Mouse (Mus musculus) embryonic fibroblast, embryonic 13.5 days (primary cell): ENCODE results near the gene Tank. TPM values are rescaled to one million over a fixed set of nuclear protein-coding genes. Genes with fewer than 3 reads are reported as not detected.
A peak's percentile ranks its signal among the peaks of the same experiment; 100 is the strongest.

Experiments used
- H3K27ac ChIP-seq: 2 replicates; pipeline ENCODE4 v1.5.1; 2012; ENCODE audit warnings: low read length, control low read depth, inconsistent platforms; ENCODE audit not compliant: insufficient read depth
- H3K4me1 ChIP-seq: 2 replicates; pipeline ENCODE4 v1.6.1; 2011; ENCODE audit warnings: low read length; ENCODE audit not compliant: control insufficient read depth, insufficient read depth
- H3K4me3 ChIP-seq: 2 replicates; pipeline ENCODE4 v1.5.1; 2011; ENCODE audit warnings: mild to moderate bottlenecking, control low read depth, low read length; ENCODE audit not compliant: insufficient read depth
- CTCF ChIP-seq: IDR thresholded peaks from 2 replicates; pipeline ENCODE4 v1.5.1; 2011; ENCODE audit warnings: mild to moderate bottlenecking, control low read depth, low read length, moderate library complexity, borderline replicate concordance; ENCODE audit not compliant: insufficient read depth
- POLR2A ChIP-seq: IDR thresholded peaks from 2 replicates; pipeline ENCODE4 v1.6.1; 2011; ENCODE audit warnings: low read depth, mild to moderate bottlenecking, control low read depth, low read length, moderate library complexity
- polyA plus RNA-seq: library from polyadenylated mRNA; stranded (reverse); fragments of >200 nt; gene quantifications from 2 replicates; pipeline ENCODE4 v1.2.4, GENCODE M21; 2011; ENCODE audit warnings: low read depth; ENCODE audit not compliant: missing spikeins, insufficient read length

The Tank gene
- polyA plus RNA-seq, result 54.7 and 55.5 TPM in 2 replicates

- H3K4me1 ChIP-seq, result peaks cover 7% of the 10 kb centered on the region
- TF ChIP-seq POLR2A (no peak; the same call in 1 of the 2 replicates), CTCF (no peak)
- H3K27ac ChIP-seq, result peak within 1 kb of the TSS; percentile 62; the same call in 1 of the 2 replicates
- 0 out of 2 replicates have a peak within 1 kb of the TSS, but pooled peaks have one; percentile 20 for H3K4me3 ChIP-seq
Observed at GRCm38 (mm10) chr2:61578433-61578832, at the start of gene Tank. Gene Tank, plus strand, starts transcription at chr2:61578585.

DNA sequence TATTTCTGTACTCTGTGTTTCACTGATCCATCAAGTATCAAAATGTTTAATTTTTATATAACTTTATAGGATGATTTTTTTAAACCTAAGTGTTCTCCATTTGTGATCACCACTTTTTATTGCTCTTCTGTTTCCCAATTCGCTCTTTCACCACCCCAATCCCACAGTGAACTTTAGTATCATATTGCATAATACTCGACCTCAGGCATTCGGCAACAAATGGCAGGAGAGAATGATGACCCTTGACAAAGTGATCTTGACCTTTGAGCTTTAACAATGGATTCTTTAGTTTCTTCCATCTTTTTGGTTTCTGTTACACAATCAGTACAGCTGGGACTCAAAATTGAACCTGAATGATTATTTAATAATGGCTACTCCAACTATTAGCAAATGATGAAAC is 46.1 kb upstream of the Tank start:
- H3K4me3 ChIP-seq, result no peak overlapping the region
- H3K27ac ChIP-seq, result peak overlapping the region; percentile 81; the same call in 1 of the 2 replicates
- peaks cover 3% of the 10 kb centered on the region; the same call in 1 of the 2 replicates for H3K4me1 ChIP-seq
- no peak for TF ChIP-seq CTCF
- no peak for TF ChIP-seq POLR2A

- TF ChIP-seq POLR2A, result no peak
- no peak for TF ChIP-seq CTCF
- Histone ChIP-seq H3K27ac (peak overlapping the region; percentile 81), H3K4me3 (no peak overlapping the region), H3K4me1 (peaks cover 3% of the 10 kb centered on the region; the same call in 1 of the 2 replicates)
Observed at GRCm38 (mm10) chr2:61533131-61533530, 45.3 kb upstream of the Tank start.

- H3K27ac ChIP-seq, result no peak overlapping the region
- TF ChIP-seq POLR2A (no peak), CTCF (no peak)
Observed at GRCm38 (mm10) chr2:61536901-61537300, 41.5 kb upstream of the Tank start.

DNA sequence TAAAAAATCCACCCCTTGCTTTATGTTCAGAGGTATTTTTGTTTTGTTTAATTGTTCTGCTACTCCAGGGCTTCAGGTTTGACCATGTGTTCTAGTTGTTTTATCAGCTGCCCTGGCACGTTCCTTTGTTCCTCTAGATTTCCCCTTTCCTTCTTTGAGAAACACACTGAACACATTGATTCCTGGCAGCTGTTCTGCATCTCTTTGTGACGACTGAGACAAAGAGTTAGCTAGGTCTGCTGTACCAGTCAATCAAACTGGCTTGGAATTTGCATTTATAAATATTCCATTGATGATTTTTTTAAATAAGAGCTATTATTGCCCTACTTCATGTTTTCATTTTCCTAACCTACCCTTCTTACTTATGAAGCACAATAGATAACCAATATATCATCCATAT is 39.0 kb upstream of the Tank start:
- TF ChIP-seq POLR2A (no peak), CTCF (no peak)
- Histone ChIP-seq H3K4me3 (no peak overlapping the region), H3K27ac (no peak overlapping the region), H3K4me1 (no peaks in the 10 kb centered on the region)

More at GRCm38 (mm10) chr2:61536901-61537300, 41.5 kb upstream of the Tank start:
- Histone ChIP-seq H3K4me1 (peaks cover 3% of the 10 kb centered on the region; the same call in 1 of the 2 replicates), H3K4me3 (no peak overlapping the region)

DNA sequence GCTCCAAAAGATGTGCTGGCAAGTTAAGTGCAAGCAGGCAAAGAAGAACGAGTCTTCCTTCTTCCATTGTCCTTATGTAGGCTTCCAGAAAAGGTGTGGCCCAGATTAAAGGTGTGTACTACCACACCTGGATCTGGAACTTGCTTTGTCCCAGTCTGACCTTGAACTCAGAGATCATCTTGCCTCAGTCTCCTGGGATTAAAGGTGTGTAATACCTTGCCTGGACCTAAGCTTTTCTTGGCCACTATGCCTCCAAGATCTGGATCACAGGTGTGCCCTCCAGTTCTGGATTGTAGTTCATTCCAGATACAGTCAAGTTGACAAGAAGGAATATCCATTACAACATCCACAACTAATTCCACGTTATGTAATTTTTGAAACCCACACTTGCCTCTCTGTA is 36.0 kb upstream of the Tank start:
- TF ChIP-seq CTCF, result no peak
- no peak for TF ChIP-seq POLR2A
- H3K4me1 ChIP-seq, result peaks cover 3% of the 10 kb centered on the region
- H3K4me3 ChIP-seq, result no peak overlapping the region
- H3K27ac ChIP-seq, result no peak overlapping the region

DNA sequence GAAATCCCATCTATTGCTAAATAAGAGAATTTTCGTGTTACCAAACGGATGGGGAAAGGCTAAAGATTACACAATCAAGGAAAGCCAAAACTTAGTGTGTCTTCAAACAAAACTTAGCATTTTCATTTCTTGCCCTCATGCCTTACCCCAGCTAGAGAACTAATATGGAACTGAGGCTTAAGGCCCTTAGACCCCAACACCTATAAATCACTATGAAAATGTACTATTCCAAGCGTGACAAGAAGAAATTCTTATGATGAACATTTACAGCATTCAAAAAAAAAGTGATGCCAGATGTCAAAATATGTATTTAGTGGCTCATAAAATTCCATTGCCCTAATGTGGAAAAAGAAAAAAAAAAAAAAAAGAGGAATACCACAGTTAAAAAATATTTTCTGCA is 32.7 kb upstream of the Tank start:
- TF ChIP-seq CTCF (no peak), POLR2A (no peak)
- no peak overlapping the region for H3K4me3 ChIP-seq
- H3K4me1 ChIP-seq, result peaks cover 7% of the 10 kb centered on the region
- peak overlapping the region; percentile 97 for H3K27ac ChIP-seq

- Histone ChIP-seq H3K4me3 (no peak overlapping the region), H3K27ac (peak overlapping the region; percentile 66), H3K4me1 (peaks cover 7% of the 10 kb centered on the region)
- no peak for TF ChIP-seq POLR2A
Observed at GRCm38 (mm10) chr2:61548021-61548420, 30.4 kb upstream of the Tank start.

DNA sequence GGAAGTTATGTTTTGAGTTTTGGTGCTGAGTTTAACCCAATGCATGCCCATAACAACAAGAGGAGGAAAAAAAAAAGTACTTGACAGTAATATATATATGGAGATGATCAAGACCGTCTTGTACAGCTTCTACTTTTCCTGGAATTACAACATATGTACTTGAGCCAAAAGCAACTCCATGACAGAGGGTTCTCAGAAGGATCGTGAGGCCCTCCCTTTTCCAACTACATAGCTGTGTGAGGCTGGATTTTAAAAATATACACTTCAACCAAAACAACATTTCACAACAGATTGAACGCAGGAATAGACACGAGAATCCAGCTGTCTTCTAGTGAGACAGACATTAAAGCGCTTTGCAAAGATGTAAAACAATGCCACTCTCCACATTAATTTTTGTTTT is 26.7 kb upstream of the Tank start:
- no peak overlapping the region for H3K4me3 ChIP-seq
- peaks cover 5% of the 10 kb centered on the region; the same call in 1 of the 2 replicates for H3K4me1 ChIP-seq
- no peak overlapping the region for H3K27ac ChIP-seq
- TF ChIP-seq CTCF (no peak), POLR2A (no peak)

DNA sequence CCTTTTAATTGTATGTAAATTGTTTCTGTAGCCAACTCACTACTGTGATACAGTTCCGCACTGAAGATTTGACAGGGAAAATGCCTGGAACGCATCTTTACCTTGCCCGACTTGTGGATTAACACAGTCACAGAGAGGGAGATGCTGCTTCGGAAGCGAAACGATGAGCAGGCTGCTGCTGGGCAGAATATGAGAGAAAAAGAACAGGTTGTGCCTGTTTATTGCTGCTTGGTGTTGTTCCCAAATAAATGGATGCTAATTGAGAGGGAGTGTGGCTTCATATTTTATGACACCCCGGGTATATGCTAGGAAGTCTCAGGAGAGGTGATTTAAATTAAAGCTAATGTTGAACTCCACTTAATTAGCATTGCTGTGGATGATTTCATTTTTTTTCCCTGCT is 23.0 kb upstream of the Tank start:
- Histone ChIP-seq H3K4me1 (no peaks in the 10 kb centered on the region; the same call in 1 of the 2 replicates), H3K27ac (no peak overlapping the region), H3K4me3 (no peak overlapping the region)
- no peak for TF ChIP-seq POLR2A
- no peak for TF ChIP-seq CTCF
